Mouse (Mus musculus) kidney, adult 18-20 months (tissue): Measurements from ENCODE around the gene Olfr1180.
"Not testable (repeated sequence)": the region's sequence is repeated elsewhere in the genome, so short reads cannot be mapped to it uniquely, and the experiment has no call there.

ENCODE experiments used
- DNase-seq: peaks from one replicate; pipeline ENCODE4 v3.0.0; 2021

Olfr1180 gene

DNA sequence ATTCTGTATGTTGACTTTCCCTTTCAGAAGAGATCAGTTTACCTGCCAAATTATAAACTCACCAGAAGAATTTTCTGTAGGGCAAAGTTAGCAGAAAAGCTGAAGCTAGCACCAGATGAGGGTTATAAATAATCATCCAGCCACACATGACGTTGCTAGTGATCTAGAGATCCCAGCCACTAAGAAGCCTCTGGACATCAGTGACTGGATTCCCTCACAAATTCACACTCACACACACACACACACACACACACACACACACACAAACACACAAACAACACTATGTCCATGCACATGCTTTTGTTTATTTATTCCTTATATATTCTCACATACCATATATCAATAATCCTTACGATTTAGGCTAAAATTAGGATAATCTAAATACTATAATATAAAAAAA is at the start of gene Olfr1180:
Olfr1180 (minus strand) TSS at position 101 of the 400 bp plus-strand sequence.
- no peak for DNase-seq

DNA sequence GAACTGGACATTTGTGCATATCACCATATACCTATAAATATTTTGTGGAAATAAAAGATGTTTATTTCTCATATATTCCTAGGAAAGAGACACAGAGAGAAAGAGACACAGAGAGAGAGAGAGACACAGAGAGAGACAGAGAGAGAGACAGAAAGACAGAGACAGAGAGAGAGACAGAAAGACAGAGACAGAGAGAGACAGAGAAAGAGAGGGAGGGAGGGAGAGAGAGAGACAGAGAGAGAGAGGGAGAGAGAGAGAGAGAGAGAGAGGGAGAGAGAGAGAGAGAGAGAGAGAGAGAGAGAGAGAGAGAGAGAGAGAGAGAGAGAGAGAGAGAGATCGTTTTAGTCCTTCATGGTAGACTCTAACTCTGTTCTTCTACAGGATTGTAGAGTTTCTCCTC is 35.6 kb upstream of the Olfr1180 start, which contains the start of gene Olfr1183:
Olfr1183 (plus strand) TSS at position 301 of the 400 bp plus-strand sequence.
- DNase-seq, result not testable (repeated sequence)

DNA sequence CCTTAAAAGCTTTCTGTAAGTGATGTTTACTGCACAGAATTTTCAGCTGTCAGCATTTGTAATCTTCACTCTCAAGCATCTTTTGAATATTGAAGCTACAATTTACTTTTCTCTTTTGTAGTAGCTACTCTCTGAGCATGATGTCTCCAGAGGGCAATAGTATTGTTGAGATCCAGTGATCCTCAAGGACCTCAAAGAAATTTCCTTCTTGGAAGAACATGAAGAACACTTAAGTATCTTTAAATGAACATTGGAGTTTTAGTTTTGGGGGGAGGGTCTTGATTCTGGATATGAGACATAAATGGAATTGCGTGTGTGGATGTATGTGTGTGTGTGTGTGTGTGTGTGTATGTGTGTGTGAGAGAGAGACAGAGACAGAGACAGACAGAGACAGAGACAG is 30.1 kb upstream of the Olfr1180 start, which contains the start of gene Gm13757:
Gm13757 (minus strand) TSS at position 101 of the 400 bp plus-strand sequence.
- DNase-seq, result no peak

DNA sequence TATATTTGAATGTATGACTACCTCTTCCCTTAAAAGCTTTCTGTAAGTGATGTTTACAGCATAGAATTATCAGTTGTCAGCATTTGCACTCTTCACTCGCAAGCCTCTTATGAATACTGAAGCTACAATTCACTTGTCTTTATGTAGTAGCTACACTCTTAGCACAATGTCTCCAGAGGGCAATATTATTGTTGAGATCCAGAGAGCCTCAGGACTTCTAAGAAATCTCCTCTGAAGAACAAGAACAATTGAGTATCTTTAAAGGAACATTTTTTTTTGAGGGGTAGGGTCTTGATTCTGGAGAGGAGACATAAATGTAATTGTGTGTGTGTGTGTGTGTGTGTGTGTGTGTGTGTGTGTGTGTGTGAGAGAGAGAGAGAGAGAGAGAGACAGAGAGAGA is 7.1 kb upstream of the Olfr1180 start, which contains the start of gene Olfr1181:
Olfr1181 (minus strand) TSS at position 101 of the 400 bp plus-strand sequence.
- no peak for DNase-seq

DNA sequence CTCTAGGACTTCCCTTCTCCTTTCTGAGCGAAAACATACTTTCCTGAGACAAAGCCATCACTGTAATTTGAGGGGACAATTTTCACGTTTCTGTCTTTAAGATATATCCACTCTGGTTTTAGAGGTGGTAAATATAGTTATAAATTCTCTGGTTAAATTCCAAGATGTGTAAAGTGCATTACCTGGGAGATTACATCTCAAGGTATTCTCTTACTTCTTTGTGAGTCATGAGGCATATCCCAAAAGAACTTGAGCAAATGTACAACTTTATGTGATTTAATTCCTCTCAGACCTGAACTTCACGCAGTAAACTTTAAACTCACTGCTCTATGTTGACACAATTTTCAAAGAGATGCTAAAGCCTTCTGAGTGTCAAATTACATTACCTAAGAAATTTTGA is 12.6 kb downstream of the Olfr1180 start, which contains the start of gene Olfr1179:
Olfr1179 (minus strand) TSS at position 101 of the 400 bp plus-strand sequence.
- no peak for DNase-seq

DNA sequence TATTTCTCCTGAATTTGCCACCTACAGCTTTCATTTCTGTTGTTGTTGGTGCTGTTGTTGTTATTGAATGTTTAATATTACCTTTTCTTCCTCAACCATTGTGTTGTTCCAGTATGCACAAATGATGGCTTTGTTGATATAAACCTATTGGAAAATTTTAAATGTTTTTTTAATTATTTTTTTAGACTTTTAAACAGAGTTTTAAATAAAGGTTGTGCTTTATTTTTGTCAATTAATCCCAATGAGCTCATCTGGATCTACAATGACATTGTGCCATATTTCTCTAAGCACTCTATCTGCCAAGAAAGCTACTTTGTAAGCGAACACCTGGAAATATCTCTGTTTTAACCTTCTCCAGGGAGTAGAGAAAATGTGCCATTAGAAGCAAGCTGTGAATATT is 32.2 kb downstream of the Olfr1180 start, which contains the start of gene Olfr1178:
Olfr1178 (plus strand) TSS at position 301 of the 400 bp plus-strand sequence.
- no peak for DNase-seq
